Mouse (Mus musculus) liver, embryonic 12.5 days (tissue): ENCODE results near the gene Mreg. TPM values are rescaled to one million over a fixed set of nuclear protein-coding genes. Genes with fewer than 3 reads are reported as not detected.
A peak's percentile ranks its signal among the peaks of the same experiment; 100 is the strongest.
"Not testable (repeated sequence)": the region's sequence is repeated elsewhere in the genome, so short reads cannot be mapped to it uniquely, and the experiment has no call there.

Experiments
- ATAC-seq: fragments of 200-750 bp; cut with Nextera tagmentation; 2 replicates; pipeline ENCODE4 v1.8.0; 2017; ENCODE audit warnings: moderate number of reproducible peaks, mild to moderate bottlenecking, moderate library complexity
- H3K27ac ChIP-seq: fragments of 300-500 bp; sonication (generic); 2 replicates; pipeline ENCODE4 v1.5.1; 2016; ENCODE audit warnings: mild to moderate bottlenecking
- H3K27me3 ChIP-seq: fragments of 300-500 bp; sonication (generic); replicated peaks from 2 replicates; pipeline ENCODE4 v1.6.1; 2016; ENCODE audit warnings: mild to moderate bottlenecking, moderate library complexity
- H3K36me3 ChIP-seq: fragments of 300-500 bp; sonication (generic); 2 replicates; pipeline ENCODE4 v1.6.1; 2016; ENCODE audit warnings: mild to moderate bottlenecking, moderate library complexity
- H3K4me1 ChIP-seq: fragments of 300-500 bp; sonication (generic); 2 replicates; pipeline ENCODE4 v1.6.1; 2016
- H3K4me2 ChIP-seq: fragments of 300-500 bp; sonication (generic); 2 replicates; pipeline ENCODE4 v1.6.1; 2016; ENCODE audit warnings: mild to moderate bottlenecking, moderate library complexity
- H3K4me3 ChIP-seq: fragments of 300-500 bp; sonication (generic); 2 replicates; pipeline ENCODE4 v1.5.1; 2016; ENCODE audit warnings: mild to moderate bottlenecking, moderate library complexity
- H3K9ac ChIP-seq: fragments of 300-500 bp; sonication (generic); 2 replicates; pipeline ENCODE4 v1.6.1; 2016; ENCODE audit warnings: mild to moderate bottlenecking, moderate library complexity
- H3K9me3 ChIP-seq: fragments of 300-500 bp; sonication (generic); replicated peaks from 2 replicates; pipeline ENCODE4 v1.6.1; 2016; ENCODE audit warnings: mild to moderate bottlenecking, moderate library complexity
- WGBS: fragments of 180-500 bp; shearing (Covaris S2); methylation state at CpG from one replicate; pipeline ENCODE4 v1.1.7; 2016; ENCODE audit not compliant: insufficient replicate concordance; 5-methylcytosine and 5-hydroxymethylcytosine counted together
- polyA plus RNA-seq: library from polyadenylated mRNA; unstranded; fragments of >200 nt; fragmentation: Nextera tagmentation; extraction: Ambion mirVana; gene quantifications from 2 replicates; pipeline ENCODE4 v1.2.1, GENCODE M21; 2016

Mreg gene
- polyA plus RNA-seq, 1 experiment from 2014 or later, result 5.8 TPM

DNA sequence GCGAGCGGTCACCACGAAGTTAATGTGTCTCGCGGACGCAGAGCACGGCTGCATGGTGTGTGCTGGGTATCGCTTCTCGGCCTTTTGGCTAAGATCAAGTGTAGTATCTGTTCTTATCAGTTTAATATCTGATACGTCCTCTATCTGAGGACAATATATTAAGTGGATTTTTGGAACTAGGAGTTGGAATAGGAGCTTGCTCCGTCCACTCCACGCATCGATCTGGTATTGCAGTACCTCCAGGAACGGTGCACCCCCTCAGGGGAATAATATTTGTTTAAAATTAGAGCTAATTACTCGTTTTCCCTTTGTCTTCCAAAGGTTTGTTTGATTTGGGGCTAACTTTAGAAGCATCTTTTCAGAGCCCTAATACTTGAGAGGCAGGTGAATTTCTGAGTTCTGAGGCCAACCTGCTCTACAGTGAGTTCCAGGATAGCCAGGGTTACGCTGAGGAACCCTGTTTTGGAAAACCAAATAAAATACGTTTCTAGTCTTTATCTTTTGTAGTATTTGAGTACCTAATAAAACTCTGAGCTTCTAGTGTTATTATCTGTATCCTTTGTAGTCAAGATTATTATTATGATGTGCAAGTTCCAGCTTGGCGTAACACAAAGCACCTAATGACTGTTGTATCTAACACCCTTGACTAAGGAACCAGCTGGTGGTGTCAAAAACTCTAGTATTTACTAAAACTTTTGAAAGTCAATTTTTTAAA, 14.2 kb upstream of the Mreg start:
- peak overlapping the region; percentile 76 for H3K4me2 ChIP-seq

DNA sequence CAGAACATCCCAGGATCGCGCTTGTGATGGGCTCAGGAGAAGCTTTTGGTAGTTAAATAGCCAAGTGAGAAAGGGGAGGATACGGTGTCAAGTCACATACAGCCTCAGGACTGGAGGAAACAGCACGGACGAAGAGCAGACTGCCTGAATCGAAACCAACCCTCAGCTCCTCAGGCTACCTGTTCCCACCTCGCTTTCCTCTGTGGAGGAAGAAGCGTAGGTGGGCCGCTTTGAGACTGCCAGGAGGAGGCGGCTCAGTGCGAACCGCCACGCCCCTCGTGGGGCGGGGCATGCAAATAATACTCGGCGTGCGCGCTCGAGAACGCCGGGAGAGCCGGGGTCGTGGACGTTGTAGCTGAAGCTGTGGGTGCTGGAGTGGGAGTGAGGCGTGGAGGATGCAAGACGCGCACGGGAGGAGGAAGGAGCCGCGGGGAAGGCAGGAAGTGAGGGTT, 13.6 kb upstream of the Mreg start:
- H3K4me3 ChIP-seq, result peak overlapping the region; percentile 54
- H3K4me2 ChIP-seq, result peak overlapping the region; percentile 76
- peak overlapping the region; percentile 59; the same call in 1 of the 2 replicates for H3K9ac ChIP-seq
- H3K9me3 ChIP-seq, H3K36me3 ChIP-seq, H3K27ac ChIP-seq, H3K4me1 ChIP-seq: not testable (repeated sequence)
- peak; percentile 80 for ATAC-seq
- peaks cover 50% of the 10 kb centered on the region for H3K27me3 ChIP-seq
- under 1% methylated on average over 25 of the region's 31 CpGs for WGBS

More for the DNA sequence above, 14.2 kb upstream of the Mreg start:
- ATAC-seq, result peak; percentile 91
- Histone ChIP-seq H3K4me1 (peaks cover 8% of the 10 kb centered on the region; the same call in 1 of the 2 replicates), H3K27me3 (peaks cover 48% of the 10 kb centered on the region), H3K27ac (peak overlapping the region; percentile 17; the same call in 1 of the 2 replicates), H3K9ac (no peak overlapping the region), H3K4me3 (no peak overlapping the region), H3K36me3 (no peaks in the 10 kb centered on the region), H3K9me3 (no peaks in the 10 kb centered on the region)
- under 1% methylated on average over 11 of the region's 18 CpGs for WGBS

DNA sequence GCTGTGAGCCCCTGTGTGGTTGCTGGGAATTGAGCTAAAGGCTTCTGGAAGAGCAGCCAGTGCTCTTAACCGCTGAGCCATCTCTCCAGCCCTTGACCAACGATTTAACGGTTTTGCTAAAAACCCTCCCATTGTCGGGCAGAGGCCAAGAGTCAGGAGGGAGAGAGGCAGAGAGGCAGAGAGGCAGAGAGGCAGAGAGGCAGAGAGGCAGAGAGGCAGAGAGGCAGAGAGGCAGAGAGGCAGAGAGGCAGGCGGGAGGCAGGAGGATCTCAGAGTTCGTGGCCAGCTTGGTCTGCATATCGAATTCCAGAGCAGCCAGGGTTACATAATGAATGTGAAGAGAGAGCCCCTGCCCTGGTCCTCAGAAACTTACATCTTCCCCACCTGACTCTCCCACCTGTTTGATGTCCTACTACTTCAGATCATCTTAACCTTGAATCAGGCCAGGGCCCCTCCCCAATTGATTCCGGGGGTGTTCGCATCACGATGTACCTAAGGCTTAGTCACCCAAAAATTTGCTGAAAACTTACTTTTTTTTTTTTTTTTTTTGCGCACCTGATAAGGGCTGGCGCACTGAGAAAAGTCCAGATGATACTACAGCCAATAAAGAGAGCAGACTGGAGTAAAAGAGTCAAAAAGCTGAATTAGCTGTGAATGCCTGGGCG, 13.1 kb upstream of the Mreg start:
- H3K9me3 ChIP-seq, result no peaks in the 10 kb centered on the region

DNA sequence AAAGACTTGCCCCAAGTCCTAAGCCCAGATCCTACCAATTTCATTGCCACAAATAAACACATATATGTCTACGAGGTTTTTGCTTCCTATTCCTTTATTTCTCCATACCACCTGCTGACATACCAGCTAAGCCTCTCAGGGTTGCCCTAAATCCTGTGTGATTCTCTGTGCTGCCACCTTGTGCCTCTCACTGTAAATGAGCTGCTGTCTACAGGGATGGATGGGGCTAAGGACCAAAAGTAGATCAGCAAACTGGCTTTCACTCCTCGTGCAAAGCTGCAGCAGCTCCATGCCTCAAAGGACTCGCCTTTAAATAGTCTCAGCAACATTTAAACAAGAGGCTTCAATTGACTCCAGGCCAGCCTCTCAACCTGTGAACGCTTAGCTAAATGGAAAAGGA, 7.9 kb upstream of the Mreg start:
- Histone ChIP-seq H3K27me3 (peaks cover 51% of the 10 kb centered on the region), H3K36me3 (no peaks in the 10 kb centered on the region), H3K4me3 (no peak overlapping the region), H3K9ac (no peak overlapping the region), H3K27ac (no peak overlapping the region), H3K9me3 (no peaks in the 10 kb centered on the region), H3K4me2 (no peak overlapping the region), H3K4me1 (0 out of 2 replicates have a peak, but pooled peaks cover under 1% of the 10 kb centered on the region)
- whole genome bisulfite sequencing, result 25% methylated on average over 4 of the region's 4 CpGs
- no peak for ATAC-seq

More for the DNA sequence above, 13.1 kb upstream of the Mreg start:
- WGBS, result 9% methylated on average over 13 of the region's 13 CpGs
- Histone ChIP-seq H3K4me2 (peak overlapping the region; percentile 76), H3K9ac (peak overlapping the region; percentile 59; the same call in 1 of the 2 replicates), H3K36me3 (no peaks in the 10 kb centered on the region), H3K27me3 (peaks cover 50% of the 10 kb centered on the region), H3K4me3 (peak overlapping the region; percentile 54), H3K4me1 (peaks cover 8% of the 10 kb centered on the region; the same call in 1 of the 2 replicates), H3K27ac (no peak overlapping the region)
- ATAC-seq, result no peak

DNA sequence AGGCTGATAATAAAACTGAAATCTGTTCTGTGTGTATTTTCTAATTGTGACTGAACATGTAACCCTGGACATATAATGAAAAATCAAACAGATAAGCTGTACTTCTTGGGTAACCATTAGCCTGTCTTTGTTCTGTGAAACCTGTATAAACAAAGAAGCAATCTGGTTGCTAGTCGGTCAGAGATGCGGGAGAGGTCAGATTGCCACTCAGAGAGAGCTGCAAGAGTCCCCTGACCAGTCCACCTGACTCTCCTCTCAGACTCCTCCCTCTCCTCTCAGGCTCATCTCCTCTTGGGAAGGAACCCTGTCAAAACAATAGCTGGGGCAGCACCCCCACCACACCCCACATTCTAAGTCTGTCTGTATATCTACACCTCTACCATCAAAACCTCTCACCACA, 7.0 kb upstream of the Mreg start:
- Histone ChIP-seq H3K4me1 (no peaks in the 10 kb centered on the region), H3K4me2 (no peak overlapping the region), H3K9me3 (no peaks in the 10 kb centered on the region), H3K36me3 (no peaks in the 10 kb centered on the region), H3K4me3 (no peak overlapping the region), H3K9ac (no peak overlapping the region), H3K27ac (no peak overlapping the region), H3K27me3 (peaks cover 43% of the 10 kb centered on the region)
- 0 out of 2 replicates have a peak, but pooled peaks have one; percentile 19 for ATAC-seq
- WGBS, result 55% methylated on average over 2 of the region's 2 CpGs

DNA sequence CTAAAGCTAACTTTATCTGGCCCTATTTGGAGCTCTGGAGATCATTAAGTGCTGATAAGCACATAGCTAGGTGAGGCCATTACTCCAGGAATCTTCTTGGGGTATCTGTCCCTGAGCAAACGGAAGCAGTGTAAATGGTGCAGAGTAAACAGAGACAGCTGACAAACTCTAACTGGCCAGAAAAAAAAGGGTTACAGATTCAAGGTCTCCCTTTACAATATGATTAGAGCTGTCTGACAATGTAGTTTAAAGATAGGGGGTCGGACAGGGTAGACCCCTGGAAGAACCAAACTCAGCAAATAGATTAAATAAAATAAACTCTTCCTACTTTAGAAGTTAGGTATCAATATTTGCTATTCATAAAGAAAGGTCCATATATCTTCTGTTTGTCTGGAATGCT, 6.5 kb upstream of the Mreg start:
- Histone ChIP-seq H3K9ac (no peak overlapping the region), H3K4me1 (no peaks in the 10 kb centered on the region), H3K4me2 (no peak overlapping the region), H3K4me3 (no peak overlapping the region), H3K27me3 (peaks cover 42% of the 10 kb centered on the region), H3K9me3 (no peaks in the 10 kb centered on the region), H3K27ac (no peak overlapping the region), H3K36me3 (no peaks in the 10 kb centered on the region)
- 45% methylated on average over 2 of the region's 2 CpGs for WGBS
- ATAC-seq, result no peak

DNA sequence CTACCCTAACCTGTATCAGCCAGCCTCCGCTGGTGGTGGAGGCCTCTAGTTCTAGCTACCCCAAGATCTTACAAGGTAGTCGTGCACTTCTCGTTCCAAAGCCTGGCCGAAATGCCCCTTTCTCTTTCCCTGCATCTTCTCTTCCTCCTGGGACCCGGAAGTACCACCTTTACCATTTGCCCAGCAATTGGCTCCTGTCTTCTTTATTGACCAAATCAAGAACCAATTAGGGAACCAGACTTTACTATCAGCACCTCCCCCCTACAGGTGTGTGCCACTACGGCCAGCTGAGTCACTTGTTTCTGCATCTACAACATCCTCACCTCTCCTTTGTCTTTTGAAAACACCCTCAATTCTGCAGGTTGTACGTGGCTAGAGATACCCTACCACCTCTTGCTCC, 4.7 kb upstream of the Mreg start:
- Histone ChIP-seq H3K36me3 (no peaks in the 10 kb centered on the region), H3K27ac (no peak overlapping the region), H3K27me3 (peaks cover 45% of the 10 kb centered on the region), H3K4me3 (no peak overlapping the region), H3K4me2 (no peak overlapping the region), H3K4me1 (0 out of 2 replicates have a peak, but pooled peaks cover 2% of the 10 kb centered on the region), H3K9me3 (no peaks in the 10 kb centered on the region), H3K9ac (no peak overlapping the region)
- no peak for ATAC-seq
- WGBS, result 65% methylated on average over 7 of the region's 7 CpGs

DNA sequence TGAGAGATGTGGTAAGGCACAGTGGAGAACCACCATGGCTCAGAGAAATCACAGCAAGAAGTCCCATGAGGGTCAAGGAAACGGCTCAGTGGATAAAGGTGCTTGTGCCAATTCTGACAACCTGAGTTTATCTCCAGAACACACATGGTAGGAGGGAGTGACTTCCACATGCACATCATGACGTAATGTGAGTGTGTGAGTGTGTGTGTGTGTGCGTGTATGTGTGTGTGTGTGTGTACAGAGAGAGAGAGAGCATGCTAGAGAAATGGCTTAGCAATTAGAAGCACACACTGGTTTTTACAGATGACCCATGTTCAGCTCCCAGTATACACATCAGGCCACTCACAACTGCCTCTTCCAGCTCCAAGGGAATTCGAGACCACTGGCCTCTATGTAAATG, 3.1 kb upstream of the Mreg start:
- ATAC-seq, result no peak
- WGBS, result 38% methylated on average over 4 of the region's 4 CpGs
- H3K27ac ChIP-seq, result no peak overlapping the region
- no peak overlapping the region for H3K4me3 ChIP-seq
- no peak overlapping the region for H3K4me2 ChIP-seq
- H3K9ac ChIP-seq, result no peak overlapping the region
- no peaks in the 10 kb centered on the region for H3K36me3 ChIP-seq
- H3K9me3 ChIP-seq, result no peaks in the 10 kb centered on the region
- H3K27me3 ChIP-seq, result peaks cover 46% of the 10 kb centered on the region
- H3K4me1 ChIP-seq, result 0 out of 2 replicates have a peak, but pooled peaks cover 8% of the 10 kb centered on the region

DNA sequence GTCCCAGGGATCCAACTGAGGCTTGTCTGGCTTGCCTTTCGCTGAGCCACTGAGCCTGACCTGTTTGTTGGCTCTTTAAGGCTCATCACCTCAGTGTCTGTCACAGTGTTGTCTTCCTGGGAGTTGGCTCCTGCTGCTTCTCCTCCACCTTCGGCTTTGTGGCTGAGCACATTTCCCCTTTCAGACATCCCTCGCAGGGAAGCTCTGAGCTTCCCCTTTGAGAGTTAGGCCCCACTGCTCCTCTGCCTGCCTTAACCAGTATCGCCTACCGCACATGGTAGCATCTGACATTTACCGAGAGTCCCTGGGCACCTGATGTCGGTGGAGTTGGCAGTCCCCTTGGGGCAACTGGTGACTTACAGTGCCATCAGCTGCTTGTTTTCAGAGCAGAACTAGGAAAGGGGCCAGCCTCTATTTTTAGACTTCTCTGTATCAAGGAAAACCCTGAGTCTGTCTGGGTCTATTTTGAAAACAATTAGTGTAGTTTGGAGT, 2.4 kb upstream of the Mreg start:
- no peak overlapping the region for H3K4me2 ChIP-seq
- no peak overlapping the region for H3K9ac ChIP-seq
- H3K36me3 ChIP-seq, result no peaks in the 10 kb centered on the region
- no peak overlapping the region for H3K27ac ChIP-seq
- 0 out of 2 replicates have a peak, but pooled peaks cover 8% of the 10 kb centered on the region for H3K4me1 ChIP-seq
- peaks cover 41% of the 10 kb centered on the region for H3K27me3 ChIP-seq
- ATAC-seq, result no peak
- 17% methylated on average over 7 of the region's 7 CpGs for WGBS
- no peak overlapping the region for H3K4me3 ChIP-seq
- H3K9me3 ChIP-seq, result no peaks in the 10 kb centered on the region

DNA sequence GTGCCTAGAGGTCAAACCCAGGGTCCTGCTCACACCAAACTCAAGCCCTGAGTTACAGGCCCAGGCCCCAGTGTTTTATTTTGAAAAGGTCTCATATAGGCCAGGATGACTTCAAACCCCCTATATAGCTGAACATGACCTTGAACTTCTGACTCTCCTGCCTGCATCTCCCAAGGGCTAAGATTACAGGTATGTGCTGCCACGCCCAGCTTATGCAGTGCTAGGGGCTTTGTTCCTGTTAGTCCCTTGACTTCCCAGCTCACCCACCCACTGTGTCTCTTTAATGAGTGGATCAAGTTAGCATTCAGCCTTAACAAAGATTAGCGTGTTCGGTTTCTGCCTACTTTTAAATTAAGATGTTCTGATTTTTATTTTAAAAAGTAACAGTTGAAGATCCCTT, 1.8 kb upstream of the Mreg start:
- no peak overlapping the region for H3K4me2 ChIP-seq
- no peak overlapping the region for H3K9ac ChIP-seq
- no peak overlapping the region for H3K4me3 ChIP-seq
- peaks cover 38% of the 10 kb centered on the region for H3K27me3 ChIP-seq
- WGBS, result 77% methylated on average over 3 of the region's 3 CpGs
- 0 out of 2 replicates have a peak, but pooled peaks cover 8% of the 10 kb centered on the region for H3K4me1 ChIP-seq
- no peak overlapping the region for H3K27ac ChIP-seq
- ATAC-seq, result no peak
- no peaks in the 10 kb centered on the region for H3K36me3 ChIP-seq
- H3K9me3 ChIP-seq, result no peaks in the 10 kb centered on the region

DNA sequence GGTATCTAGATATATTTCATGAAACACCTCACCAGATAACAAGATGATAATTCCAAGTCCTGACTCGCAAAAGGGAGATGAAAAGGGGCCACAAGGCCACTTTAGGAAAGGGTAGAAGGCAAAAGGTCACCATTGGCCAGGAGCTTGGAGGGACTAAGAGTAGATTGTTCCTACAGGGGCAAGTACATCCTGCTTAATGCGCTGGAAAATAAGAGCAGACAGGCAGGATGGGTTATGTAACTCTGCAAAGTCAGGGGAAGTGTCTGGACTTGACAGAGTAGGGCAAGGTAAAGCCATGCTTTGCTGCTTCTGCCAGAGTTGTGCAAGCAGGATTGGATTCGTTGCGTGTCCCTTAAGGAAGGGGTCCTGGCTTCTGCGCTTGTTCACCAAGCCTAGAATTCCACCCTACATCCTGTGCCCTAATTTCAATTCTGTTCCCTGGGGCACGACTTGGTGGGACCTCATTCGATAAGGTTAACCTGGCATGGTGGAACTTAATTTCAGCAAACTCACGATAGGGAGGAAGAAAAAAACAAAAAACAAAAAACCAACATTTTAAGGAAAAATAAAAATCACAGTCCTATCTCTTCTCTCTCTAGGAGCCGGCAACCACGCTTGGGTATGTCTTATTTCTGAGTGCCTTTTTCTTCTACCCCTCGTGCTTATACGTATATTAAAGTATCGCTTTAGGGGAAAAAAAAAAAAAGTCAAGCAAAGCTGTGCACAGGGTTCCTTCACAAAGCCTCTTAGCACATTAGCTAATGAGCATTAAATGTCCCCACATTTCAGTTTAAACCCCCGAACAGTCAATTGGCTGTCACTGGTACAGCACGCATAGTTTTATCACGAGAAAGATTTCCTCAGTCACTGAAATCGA, 1.1 kb downstream of the Mreg start:
- Histone ChIP-seq H3K9ac (no peak overlapping the region), H3K9me3 (no peaks in the 10 kb centered on the region), H3K27ac (no peak overlapping the region), H3K27me3 (peaks cover 38% of the 10 kb centered on the region), H3K4me1 (0 out of 2 replicates have a peak, but pooled peaks cover 8% of the 10 kb centered on the region), H3K4me2 (peak overlapping the region; percentile 88), H3K4me3 (peak overlapping the region; percentile 65), H3K36me3 (no peaks in the 10 kb centered on the region)
- ATAC-seq, result 0 out of 2 replicates have a peak, but pooled peaks have one; percentile 34
- 22% methylated on average over 17 of the region's 17 CpGs for WGBS
